In the genomic region with DNA sequence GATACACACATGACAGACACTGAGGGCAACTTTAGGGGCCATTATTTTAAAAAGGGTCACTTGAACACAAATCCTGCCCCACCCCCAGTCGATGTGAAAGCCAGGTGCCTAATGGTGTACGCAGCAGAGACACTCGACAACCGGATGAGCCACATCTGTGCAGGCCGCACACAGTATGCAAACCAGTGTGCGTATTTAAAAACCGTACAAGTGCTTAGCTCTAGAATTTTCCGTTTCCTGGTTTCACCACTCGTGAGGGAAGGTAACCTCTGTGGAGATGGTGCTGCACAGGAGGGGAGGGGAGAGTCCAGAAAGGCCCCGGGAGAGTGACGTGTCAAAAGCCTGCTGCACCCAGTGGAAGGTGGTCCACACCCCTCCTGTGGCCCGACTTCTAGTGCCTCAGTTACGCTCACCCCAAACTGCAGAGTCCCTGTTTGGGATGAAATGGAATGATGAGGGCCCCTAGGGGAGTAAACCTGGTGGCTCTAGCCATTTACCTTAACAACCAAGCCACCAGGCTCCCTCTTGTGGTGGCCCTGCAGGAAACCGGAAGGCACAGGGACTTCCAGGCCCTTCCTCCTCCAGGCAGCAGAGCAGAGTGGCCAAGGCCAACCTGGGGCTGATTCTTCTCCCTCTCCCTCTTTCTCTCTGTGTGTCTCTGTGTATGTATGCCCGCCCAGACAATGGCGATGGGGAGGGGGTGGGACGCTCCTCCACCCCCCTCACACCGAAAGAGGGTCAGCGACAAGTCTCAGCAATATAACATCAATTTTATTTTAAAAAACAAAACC, we compare ENCODE assay signal across 7 mouse cellular contexts. TPM values are rescaled to one million over a fixed set of nuclear protein-coding genes. Genes with fewer than 3 reads are reported as not detected.
A peak's percentile ranks its signal among the peaks of the same experiment; 100 is the strongest.
DNase-seq lines count a peak whose midpoint lies in the region; ATAC-seq and TF ChIP-seq lines count a peak whose summit lies in the region.

No protein-coding gene starts in this region.

- no peak overlapping the region for H3K27ac ChIP-seq in left cerebral cortex, adult 2 months

- DNase-seq in left cerebral cortex, adult 2 months (ENCODE audit: extremely low spot score in 1 of 2, low spot score in 2 of 2): no peak
- no peak for DNase-seq in left cerebral cortex, adult 9 months (ENCODE audit: low spot score in 2 of 2)
- DNase-seq in R1 (ENCODE audit: low read depth, low spot score): peak; percentile 87
- no peak for DNase-seq in spleen, postnatal 10 days (ENCODE audit: low spot score in 2 of 2)
- no peak for DNase-seq in natural killer cell, adult 2 months (ENCODE audit: low spot score in 2 of 2)

- intact Hi-C loops in left cerebral cortex, adult 2 months (cut with DNase I): no loop called here

- TF ChIP-seq CTCF in left cerebral cortex, adult 2 months (IDR thresholded peaks at IDR 0.05): peak; percentile 63

- ATAC-seq in granulocyte monocyte progenitor cell, adult 5-6 weeks (replicated peaks; ENCODE audit: poor library complexity, severe bottlenecking): peak; percentile 62; the same call in 1 of the 2 replicates
- peak; percentile 79 for ATAC-seq in megakaryocyte-erythroid progenitor cell, adult 5-6 weeks (replicated peaks; ENCODE audit: low FRiP score, low TSS enrichment, poor library complexity, severe bottlenecking)

- H3K4me3 ChIP-seq in left cerebral cortex, adult 2 months: no peak overlapping the region

RNA-seq across cellular contexts. Expression of a gene that starts 1.6 kb away (rescaled TPM):
- total RNA-seq in left cerebral cortex, adult 2 months (2021): 1 to 10 TPM; 3.2 TPM
- total RNA-seq in granulocyte monocyte progenitor cell, adult 5-6 weeks (2014; fragmentation: Nextera tagmentation): not detected in 2 replicates
- total RNA-seq in granulocyte monocyte progenitor cell, adult 5-6 weeks (2017): not detected in 2 replicates
- total RNA-seq in megakaryocyte-erythroid progenitor cell, adult 5-6 weeks (2014; fragmentation: Nextera tagmentation): not detected in 2 replicates
- total RNA-seq in megakaryocyte-erythroid progenitor cell, adult 5-6 weeks (2017): 0.65 TPM in 1 of 2 replicates, not detected in the other

RNA-seq across cellular contexts. Expression of a gene that starts 6.7 kb away (rescaled TPM):
- total RNA-seq in left cerebral cortex, adult 2 months (2021): 1 to 10 TPM in 1 of 2 experiments, under 1 TPM in 1; 0.30 to 1.1 TPM
- 1.7 and 3.8 TPM in 2 replicates for total RNA-seq in granulocyte monocyte progenitor cell, adult 5-6 weeks (2014; fragmentation: Nextera tagmentation)
- total RNA-seq in granulocyte monocyte progenitor cell, adult 5-6 weeks (2017): 0.72 TPM in 1 of 2 replicates, not detected in the other
- 0.37 TPM in 1 of 2 replicates, not detected in the other for total RNA-seq in megakaryocyte-erythroid progenitor cell, adult 5-6 weeks (2014; fragmentation: Nextera tagmentation)
- 0.52 and 0.57 TPM in 2 replicates for total RNA-seq in megakaryocyte-erythroid progenitor cell, adult 5-6 weeks (2017)

RNA-seq across cellular contexts. Expression of a gene that starts 19.3 kb away (rescaled TPM):
- total RNA-seq in left cerebral cortex, adult 2 months (2021): 1 to 10 TPM in 1 of 2 experiments, under 1 TPM in 1; 0.75 to 1.1 TPM
- 0.11 and 0.36 TPM in 2 replicates for total RNA-seq in granulocyte monocyte progenitor cell, adult 5-6 weeks (2014; fragmentation: Nextera tagmentation)
- total RNA-seq in granulocyte monocyte progenitor cell, adult 5-6 weeks (2017): not detected in 2 replicates
- not detected in 2 replicates for total RNA-seq in megakaryocyte-erythroid progenitor cell, adult 5-6 weeks (2014; fragmentation: Nextera tagmentation)
- not detected in 2 replicates for total RNA-seq in megakaryocyte-erythroid progenitor cell, adult 5-6 weeks (2017)

RNA-seq across cellular contexts. Expression of a gene that starts 39.5 kb away (rescaled TPM):
- 10 to 100 TPM; 90.1 to 94.2 TPM for total RNA-seq in left cerebral cortex, adult 2 months (2021)
- 11.5 and 17.0 TPM in 2 replicates for total RNA-seq in granulocyte monocyte progenitor cell, adult 5-6 weeks (2014; fragmentation: Nextera tagmentation)
- 7.2 and 11.2 TPM in 2 replicates for total RNA-seq in granulocyte monocyte progenitor cell, adult 5-6 weeks (2017)
- total RNA-seq in megakaryocyte-erythroid progenitor cell, adult 5-6 weeks (2014; fragmentation: Nextera tagmentation): 7.7 and 16.9 TPM in 2 replicates
- total RNA-seq in megakaryocyte-erythroid progenitor cell, adult 5-6 weeks (2017): 4.9 and 22.4 TPM in 2 replicates
